Mouse (Mus musculus): ENCODE measurements around the gene Pxn. TPM values are rescaled to one million over a fixed set of nuclear protein-coding genes. Genes with fewer than 3 reads are reported as not detected.

The Pxn gene
- polyA plus RNA-seq, 1 experiment = 136 TPM

DNA sequence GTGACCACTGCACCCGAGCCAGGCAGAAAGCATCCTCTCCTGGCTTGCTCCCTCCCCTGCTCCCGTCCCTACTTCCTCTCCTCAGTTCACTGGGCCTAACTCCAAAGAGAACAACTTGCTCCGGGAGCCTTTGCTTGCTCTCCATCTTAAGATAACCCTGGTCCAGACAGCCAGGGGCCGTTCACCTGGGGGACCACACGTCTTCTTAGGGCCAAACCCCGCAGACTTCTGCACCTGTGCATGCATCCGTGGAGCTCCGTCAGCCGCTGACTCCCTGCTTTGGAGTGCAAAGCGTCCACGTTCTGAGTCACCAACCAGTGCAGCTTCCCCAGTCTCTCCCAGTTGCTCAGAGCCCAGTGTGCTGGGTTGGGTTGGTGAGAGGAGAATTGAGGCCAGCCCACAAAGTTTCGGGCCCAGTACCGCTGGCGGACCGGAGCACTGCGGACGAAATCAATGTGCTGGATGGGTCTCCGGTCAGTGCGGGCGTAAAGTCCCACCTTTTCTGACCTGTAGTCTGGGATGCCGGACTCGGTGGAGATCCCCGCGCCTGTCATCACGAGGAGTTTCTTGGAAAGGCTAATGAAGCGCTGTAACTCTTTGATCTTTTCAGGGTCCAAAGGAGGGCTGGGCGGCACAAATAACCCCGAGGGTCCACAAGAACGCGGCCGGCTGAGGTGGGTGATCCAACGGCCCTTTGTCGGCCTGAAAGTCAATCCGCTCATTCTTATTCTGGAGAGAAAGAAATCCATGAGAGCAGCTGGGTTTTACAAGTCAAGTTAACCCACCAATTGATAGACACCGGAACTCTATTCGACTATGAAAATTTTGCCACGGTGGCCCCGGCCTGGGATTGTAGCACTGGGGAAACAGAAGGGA is 23.8 kb upstream of the Pxn start:
- TF ChIP-seq POLR2A (IDR thresholded peaks at IDR 0.05; ENCODE audit: low read depth, low read length) = no peak
- no peak for TF ChIP-seq CTCF (IDR thresholded peaks at IDR 0.05; ENCODE audit: extremely low read depth, insufficient read length, insufficient replicate concordance, low read depth, low read length)
- Histone ChIP-seq H3K27me3 (ENCODE audit: control insufficient read depth, insufficient read depth, low read length) (no peaks in the 10 kb centered on the region), H3K4me3 (ENCODE audit: low read depth, low read length) (no peak overlapping the region), H3K27ac (ENCODE audit: insufficient read depth, low read depth, low read length) (no peak overlapping the region), H3K4me1 (ENCODE audit: control insufficient read depth, insufficient read depth, insufficient read length, low read length) (no peaks in the 10 kb centered on the region; the same call in 1 of the 2 replicates), H3K36me3 (ENCODE audit: control insufficient read depth, insufficient read depth, low read length) (peaks cover 7% of the 10 kb centered on the region)
- WGBS = 84% methylated on average over 38 of the region's 38 CpGs

DNA sequence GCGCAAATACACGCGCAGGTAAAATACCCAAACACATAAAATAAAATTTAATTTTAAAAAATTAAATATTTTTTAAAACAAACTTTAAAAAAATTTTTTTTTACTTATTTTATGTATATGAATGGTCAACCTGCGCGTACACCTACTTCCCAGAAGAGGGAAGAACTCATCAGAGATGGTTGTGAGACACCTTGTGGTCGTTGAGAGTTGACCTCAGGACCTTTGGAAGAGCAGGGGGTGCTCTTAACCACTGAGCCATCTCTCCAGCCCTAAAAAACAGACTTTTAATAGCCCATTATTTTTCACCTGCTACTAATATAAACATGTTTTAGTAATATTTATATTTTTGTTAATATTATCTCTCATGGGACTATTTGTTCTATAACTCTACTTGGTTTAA is 23.1 kb upstream of the Pxn start:
- H3K27ac ChIP-seq (ENCODE audit: insufficient read depth, low read depth, low read length) = no peak overlapping the region
- peaks cover 7% of the 10 kb centered on the region for H3K36me3 ChIP-seq (ENCODE audit: control insufficient read depth, insufficient read depth, low read length)
- WGBS = 73% methylated on average over 6 of the region's 6 CpGs
- no peak for TF ChIP-seq CTCF (IDR thresholded peaks at IDR 0.05; ENCODE audit: extremely low read depth, insufficient read length, insufficient replicate concordance, low read depth, low read length)
- TF ChIP-seq POLR2A (IDR thresholded peaks at IDR 0.05; ENCODE audit: low read depth, low read length) = no peak
- H3K4me3 ChIP-seq (ENCODE audit: low read depth, low read length) = no peak overlapping the region
- no peaks in the 10 kb centered on the region; the same call in 1 of the 2 replicates for H3K4me1 ChIP-seq (ENCODE audit: control insufficient read depth, insufficient read depth, insufficient read length, low read length)
- no peaks in the 10 kb centered on the region for H3K27me3 ChIP-seq (ENCODE audit: control insufficient read depth, insufficient read depth, low read length)

DNA sequence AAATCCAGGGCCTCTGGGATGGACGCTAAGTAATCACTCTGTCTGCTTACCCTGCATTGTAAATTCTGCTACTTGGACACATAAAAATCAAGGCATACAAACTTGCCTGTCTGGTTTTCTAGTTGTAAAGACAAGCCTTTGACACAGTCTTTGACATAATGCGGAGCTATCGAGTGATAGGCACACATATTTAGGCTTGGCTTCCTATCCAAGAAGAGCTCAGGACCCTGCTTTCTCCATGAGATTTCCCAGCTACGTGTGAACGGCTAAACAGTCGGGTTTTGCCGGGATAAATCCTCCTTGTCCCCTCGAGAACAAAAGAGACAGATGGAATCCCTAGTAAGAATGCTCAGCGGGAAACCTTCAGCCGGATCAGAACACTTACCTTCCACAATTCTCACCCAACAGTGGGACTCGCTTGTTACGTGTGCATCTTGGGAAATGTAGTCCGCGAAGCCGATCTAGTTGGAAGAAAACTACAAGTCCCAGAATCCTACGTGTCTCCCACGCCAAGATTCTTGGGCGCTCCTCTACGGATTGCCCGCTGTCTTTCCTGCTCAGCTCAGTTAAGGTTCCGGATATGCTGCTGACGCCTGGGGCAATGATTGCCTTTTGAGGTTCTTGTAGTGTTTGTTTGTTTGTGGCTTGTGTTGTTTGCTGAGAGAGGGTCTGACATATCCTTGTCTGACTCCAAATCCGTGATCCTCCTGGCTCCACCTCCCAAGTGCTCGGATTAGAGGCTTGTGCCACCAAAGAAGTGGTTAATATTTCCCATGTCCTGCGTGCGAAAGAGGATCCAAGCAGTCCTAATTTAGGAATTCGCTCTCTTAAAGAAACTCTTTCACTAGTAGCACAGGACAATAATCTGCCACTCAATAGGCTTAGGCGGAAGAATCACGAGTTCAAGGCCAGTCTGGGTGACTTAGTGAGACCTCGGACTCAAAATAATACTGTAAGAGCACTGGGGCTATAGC is 22.2 kb upstream of the Pxn start, which contains the start of gene Sirt4:
Gene Sirt4 (minus strand): TSS at position 779 of the 974 bp plus-strand sequence.
- Histone ChIP-seq H3K27ac (ENCODE audit: insufficient read depth, low read depth, low read length) (peak within 1 kb of the TSS; percentile 61), H3K4me1 (ENCODE audit: control insufficient read depth, insufficient read depth, insufficient read length, low read length) (no peaks in the 10 kb centered on the region; the same call in 1 of the 2 replicates), H3K36me3 (ENCODE audit: control insufficient read depth, insufficient read depth, low read length) (peaks cover 7% of the 10 kb centered on the region), H3K4me3 (ENCODE audit: low read depth, low read length) (peak within 1 kb of the TSS; percentile 59), H3K27me3 (ENCODE audit: control insufficient read depth, insufficient read depth, low read length) (no peaks in the 10 kb centered on the region)
- no peak for TF ChIP-seq CTCF (IDR thresholded peaks at IDR 0.05; ENCODE audit: extremely low read depth, insufficient read length, insufficient replicate concordance, low read depth, low read length)
- peak; percentile 67; the same call in 1 of the 2 replicates for TF ChIP-seq POLR2A (IDR thresholded peaks at IDR 0.05; ENCODE audit: low read depth, low read length)
- WGBS = 3% methylated on average over 30 of the region's 30 CpGs

DNA sequence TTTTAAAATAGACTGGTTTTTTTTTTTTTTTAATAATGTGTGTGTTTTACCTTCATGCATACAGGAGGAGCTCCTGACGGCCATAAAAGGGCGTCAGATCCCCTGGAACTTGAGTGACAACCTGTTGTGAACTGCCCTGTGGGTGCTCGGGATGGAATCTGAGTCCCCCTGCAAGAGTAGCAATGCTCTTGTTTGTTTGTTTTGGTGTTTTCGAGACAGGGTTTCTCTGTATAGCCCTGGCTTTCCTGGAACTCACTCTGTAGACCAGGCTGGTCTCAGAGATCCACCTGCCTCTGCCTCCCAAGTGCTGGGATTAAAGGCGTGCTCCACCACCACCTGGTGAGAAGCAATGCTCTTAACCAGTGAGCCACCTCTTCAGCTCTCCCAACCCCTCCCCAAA is 21.5 kb upstream of the Pxn start:
- Histone ChIP-seq H3K4me1 (ENCODE audit: control insufficient read depth, insufficient read depth, insufficient read length, low read length) (no peaks in the 10 kb centered on the region; the same call in 1 of the 2 replicates), H3K4me3 (ENCODE audit: low read depth, low read length) (no peak overlapping the region), H3K27ac (ENCODE audit: insufficient read depth, low read depth, low read length) (no peak overlapping the region), H3K27me3 (ENCODE audit: control insufficient read depth, insufficient read depth, low read length) (no peaks in the 10 kb centered on the region), H3K36me3 (ENCODE audit: control insufficient read depth, insufficient read depth, low read length) (peaks cover 1% of the 10 kb centered on the region; the same call in 1 of the 2 replicates)
- 64% methylated on average over 5 of the region's 5 CpGs for WGBS
- no peak for TF ChIP-seq POLR2A (IDR thresholded peaks at IDR 0.05; ENCODE audit: low read depth, low read length)
- no peak for TF ChIP-seq CTCF (IDR thresholded peaks at IDR 0.05; ENCODE audit: extremely low read depth, insufficient read length, insufficient replicate concordance, low read depth, low read length)

DNA sequence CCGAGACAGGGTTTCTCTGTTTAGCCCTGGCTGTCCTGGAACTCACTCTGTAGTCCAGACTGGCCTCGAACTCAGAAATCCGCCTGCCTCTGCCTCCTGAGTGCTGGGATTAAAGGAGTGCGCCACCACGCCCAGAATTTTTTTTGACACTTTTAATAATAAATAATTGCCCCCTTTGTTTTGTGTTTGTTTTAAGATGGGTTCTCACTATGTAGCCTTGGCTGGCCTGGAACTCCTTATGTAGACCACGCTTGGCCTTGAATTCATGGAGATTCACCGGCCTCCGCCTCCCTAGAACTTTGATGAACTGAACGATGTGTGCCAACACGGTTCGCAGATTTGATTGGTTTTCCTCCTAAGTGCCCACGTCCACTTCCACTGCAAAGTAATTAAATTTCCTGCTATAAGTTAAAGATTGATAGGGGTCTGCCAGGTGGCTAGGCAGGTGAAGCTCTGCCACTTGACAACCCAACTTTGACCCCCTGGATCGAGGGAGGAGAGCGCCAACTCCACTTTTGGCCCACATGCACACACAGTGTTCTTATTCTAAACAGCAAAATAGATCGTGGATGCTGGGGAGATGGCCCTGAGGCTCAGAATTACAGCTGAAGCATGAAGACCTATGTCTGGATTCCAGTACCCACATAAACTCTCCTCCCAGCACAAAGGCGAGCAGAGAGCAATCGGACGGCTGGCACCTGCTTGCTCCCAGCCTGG is 20.8 kb upstream of the Pxn start:
- Histone ChIP-seq H3K4me1 (ENCODE audit: control insufficient read depth, insufficient read depth, insufficient read length, low read length) (no peaks in the 10 kb centered on the region), H3K36me3 (ENCODE audit: control insufficient read depth, insufficient read depth, low read length) (no peaks in the 10 kb centered on the region), H3K4me3 (ENCODE audit: low read depth, low read length) (no peak overlapping the region), H3K27me3 (ENCODE audit: control insufficient read depth, insufficient read depth, low read length) (no peaks in the 10 kb centered on the region), H3K27ac (ENCODE audit: insufficient read depth, low read depth, low read length) (no peak overlapping the region)
- TF ChIP-seq POLR2A (IDR thresholded peaks at IDR 0.05; ENCODE audit: low read depth, low read length) (no peak), CTCF (IDR thresholded peaks at IDR 0.05; ENCODE audit: extremely low read depth, insufficient read length, insufficient replicate concordance, low read depth, low read length) (no peak)
- WGBS = 40% methylated on average over 18 of the region's 18 CpGs

DNA sequence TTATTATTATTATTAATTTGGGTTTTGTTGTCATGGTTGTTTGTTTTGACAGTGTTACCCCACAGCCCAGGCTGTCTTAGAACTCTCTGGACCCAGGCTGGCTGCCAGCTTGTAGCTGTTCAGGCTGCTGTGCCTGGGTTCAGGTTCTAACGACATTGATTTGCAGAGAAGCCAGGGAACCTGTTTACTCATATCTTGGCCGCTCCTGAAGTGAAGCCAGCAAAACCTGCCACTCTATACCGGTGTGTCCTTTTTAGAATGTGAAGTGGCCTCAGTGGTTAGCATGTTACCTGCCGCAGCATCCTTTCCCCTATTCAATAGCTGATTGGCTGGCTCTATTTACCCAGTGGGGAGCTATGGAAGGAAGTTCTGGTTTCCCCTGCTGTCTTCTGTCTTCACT is 19.8 kb upstream of the Pxn start:
- no peak overlapping the region for H3K27ac ChIP-seq (ENCODE audit: insufficient read depth, low read depth, low read length)
- 37% methylated on average over 4 of the region's 4 CpGs for WGBS
- TF ChIP-seq POLR2A (IDR thresholded peaks at IDR 0.05; ENCODE audit: low read depth, low read length) (no peak), CTCF (IDR thresholded peaks at IDR 0.05; ENCODE audit: extremely low read depth, insufficient read length, insufficient replicate concordance, low read depth, low read length) (no peak)
- no peaks in the 10 kb centered on the region for H3K27me3 ChIP-seq (ENCODE audit: control insufficient read depth, insufficient read depth, low read length)
- H3K4me1 ChIP-seq (ENCODE audit: control insufficient read depth, insufficient read depth, insufficient read length, low read length) = peaks cover 2% of the 10 kb centered on the region; the same call in 1 of the 2 replicates
- H3K4me3 ChIP-seq (ENCODE audit: low read depth, low read length) = no peak overlapping the region
- no peaks in the 10 kb centered on the region for H3K36me3 ChIP-seq (ENCODE audit: control insufficient read depth, insufficient read depth, low read length)
